Mouse (Mus musculus): Measurements from ENCODE around the gene Gja1. TPM values are rescaled to one million over a fixed set of nuclear protein-coding genes. Genes with fewer than 3 reads are reported as not detected.
A peak's percentile ranks its signal among the peaks of the same experiment; 100 is the strongest.
"Not testable (repeated sequence)": the region's sequence is repeated elsewhere in the genome, so short reads cannot be mapped to it uniquely, and the experiment has no call there.

The Gja1 gene
- 10 to 100 TPM in 1 of 2 experiments, 1 to 10 TPM in 1; 9.7 to 13.6 TPM for total RNA-seq (2021)
- long read RNA-seq, experiment 1, transcript Gja1-201 (2 exons, 3,071 nt) = major isoform, 9 of 10 reads
- long read RNA-seq, experiment 1, partial matches to known transcripts = 0 of 10 reads
- long read RNA-seq, experiment 1, other reads (novel, unspliced or antisense) = 1 of 10 reads
- long read RNA-seq, experiment 2, transcript Gja1-201 (2 exons, 3,071 nt) = major isoform, 25 of 29 reads
- long read RNA-seq, experiment 2, partial matches to known transcripts = 0 of 29 reads
- long read RNA-seq, experiment 2, other reads (novel, unspliced or antisense) = 3 of 29 reads

DNA sequence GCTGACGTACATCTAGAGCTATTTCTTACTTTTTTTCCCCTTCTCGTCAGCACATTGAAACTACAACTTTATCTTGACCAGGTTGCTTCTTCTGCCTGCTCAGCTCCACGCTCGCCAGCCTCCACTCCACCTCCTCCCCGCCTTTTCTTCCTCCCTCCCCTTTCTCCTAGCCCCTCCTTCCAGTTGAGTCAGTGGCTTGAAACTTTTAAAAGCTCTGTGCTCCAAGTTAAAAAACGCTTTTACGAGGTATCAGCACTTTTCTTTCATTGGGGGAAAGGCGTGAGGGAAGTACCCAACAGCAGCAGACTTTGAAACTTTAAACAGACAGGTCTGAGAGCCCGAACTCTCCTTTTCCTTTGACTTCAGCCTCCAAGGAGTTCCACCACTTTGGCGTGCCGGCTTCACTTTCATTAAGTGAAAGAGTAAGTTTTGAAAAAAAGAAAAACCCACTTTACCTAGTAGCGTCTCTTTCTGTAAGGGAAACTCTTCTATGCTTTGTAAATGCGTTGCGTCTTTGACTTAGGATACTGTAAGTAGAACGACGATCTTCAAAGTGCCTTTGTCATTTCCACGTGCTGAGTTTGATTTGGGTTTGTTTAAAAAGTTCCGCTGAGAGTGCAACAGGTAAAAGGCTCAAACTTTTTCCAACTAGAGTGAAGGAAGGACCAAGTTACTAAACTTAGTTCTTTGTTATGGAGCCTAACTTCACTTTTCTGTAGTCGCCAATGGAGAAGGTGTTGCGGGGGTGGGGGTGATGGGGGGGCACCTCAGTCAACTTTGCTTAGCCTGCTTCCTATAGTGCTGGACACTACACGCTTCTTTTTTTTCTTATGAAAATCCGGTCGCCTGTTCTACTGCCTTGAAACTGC lies at the start of gene Gja1:
TSS of gene Gja1 (plus strand) at position 234 of the 869 bp plus-strand sequence.
- peak; percentile 66 for DNase-seq

DNA sequence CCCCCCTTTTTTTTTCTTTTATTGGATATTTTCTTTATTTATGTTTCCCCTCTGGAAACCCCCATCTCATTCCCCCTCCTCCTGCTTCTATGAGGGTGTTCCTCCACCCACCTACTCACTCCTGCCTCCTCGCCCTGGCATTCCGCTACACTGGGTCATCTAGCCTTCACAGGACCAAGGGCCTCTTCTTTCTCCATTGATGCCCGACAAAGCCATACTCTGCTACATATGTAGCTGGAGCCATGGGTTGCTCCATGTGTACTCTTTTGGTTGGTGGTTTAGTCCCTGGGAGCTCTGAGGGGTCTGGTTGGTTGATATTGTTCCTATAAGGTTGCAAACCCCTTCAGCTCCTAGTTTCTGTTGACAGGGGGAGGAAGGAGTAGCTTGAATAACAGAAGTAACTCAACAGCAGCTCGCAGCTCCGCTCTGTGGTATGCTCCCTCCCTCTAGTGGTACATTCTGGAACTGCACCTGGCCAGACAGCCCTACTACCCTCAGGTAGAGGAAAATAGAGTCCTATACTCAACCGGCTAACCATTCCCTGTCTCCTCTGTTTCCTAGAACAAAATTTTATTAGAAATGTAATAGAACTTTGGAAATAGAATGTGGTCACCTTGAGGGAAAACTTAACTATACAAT lies 38.2 kb upstream of the Gja1 start:
- peak; percentile 29 for DNase-seq

DNA sequence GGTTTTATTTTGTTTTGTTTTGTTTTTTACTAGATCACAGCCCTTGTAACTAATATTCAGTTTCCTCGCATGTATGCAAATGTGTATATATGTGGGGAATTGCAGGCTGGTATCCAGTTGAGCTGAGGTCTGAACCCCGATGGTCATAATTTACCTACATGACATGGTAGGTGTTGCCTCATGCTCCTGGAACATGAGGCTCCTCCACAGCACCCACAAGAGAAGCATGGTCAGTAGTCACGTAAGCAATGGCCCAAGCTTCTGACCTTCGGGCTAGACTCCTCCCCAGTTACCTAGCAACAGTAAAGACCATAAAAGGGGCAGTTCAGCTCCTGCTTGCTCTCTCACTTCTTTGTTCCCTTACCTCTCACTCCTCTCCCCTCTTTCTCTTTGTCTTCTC lies 16.7 kb upstream of the Gja1 start:
- no peak for DNase-seq

DNA sequence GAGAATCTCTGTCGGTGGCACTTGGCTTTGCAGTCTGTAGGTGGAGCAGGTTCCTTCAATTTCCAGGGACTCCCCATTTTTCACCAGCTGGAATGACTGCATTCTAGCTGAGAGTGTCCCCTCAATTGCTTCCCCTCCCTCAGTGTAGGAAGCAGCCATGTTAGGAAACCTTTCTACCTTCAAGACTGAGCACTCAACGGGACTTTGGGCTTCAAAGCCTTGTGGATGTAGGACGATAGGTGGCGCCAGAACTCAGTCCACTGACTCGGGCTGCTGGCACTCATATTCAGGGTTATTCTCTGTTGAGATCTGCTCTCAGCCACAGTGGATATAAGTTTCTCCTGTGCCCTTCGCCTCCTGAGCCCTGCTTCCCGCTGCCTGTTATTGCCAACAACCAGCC lies 8.1 kb upstream of the Gja1 start:
- peak; percentile 26 for DNase-seq

DNA sequence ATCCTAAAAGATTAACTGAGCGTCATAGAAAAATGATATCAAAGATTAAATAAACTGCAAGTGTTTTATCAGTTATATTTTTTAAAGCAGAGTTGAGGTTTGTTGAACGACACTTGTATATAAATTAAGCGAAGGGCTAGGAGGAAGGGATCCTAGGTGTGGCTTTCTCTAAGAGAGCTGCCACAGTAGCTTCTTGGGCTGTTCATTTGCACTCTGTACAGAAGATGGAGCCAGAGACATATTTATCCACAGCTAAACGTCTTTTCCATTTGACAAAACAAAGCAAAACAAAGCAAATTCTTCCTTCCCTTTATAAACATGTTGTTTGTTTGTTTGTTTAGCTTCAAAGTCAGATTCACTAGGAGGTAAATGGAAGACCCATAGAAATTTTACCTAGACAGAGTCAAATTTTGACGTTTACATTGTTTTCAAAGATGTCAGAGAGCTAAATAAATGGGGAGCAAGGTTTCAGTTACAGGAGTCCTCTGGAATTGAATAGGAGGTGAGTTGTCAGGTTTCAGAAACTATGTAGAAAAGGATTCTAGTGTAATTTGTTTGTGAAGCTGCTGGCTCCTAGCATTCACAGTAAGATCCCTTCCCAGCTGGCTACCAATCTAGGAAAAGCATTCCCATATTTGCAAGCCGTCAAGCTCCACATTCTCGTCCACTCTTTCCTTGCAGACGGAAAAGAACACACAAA lies 4.0 kb upstream of the Gja1 start:
- DNase-seq = no peak

DNA sequence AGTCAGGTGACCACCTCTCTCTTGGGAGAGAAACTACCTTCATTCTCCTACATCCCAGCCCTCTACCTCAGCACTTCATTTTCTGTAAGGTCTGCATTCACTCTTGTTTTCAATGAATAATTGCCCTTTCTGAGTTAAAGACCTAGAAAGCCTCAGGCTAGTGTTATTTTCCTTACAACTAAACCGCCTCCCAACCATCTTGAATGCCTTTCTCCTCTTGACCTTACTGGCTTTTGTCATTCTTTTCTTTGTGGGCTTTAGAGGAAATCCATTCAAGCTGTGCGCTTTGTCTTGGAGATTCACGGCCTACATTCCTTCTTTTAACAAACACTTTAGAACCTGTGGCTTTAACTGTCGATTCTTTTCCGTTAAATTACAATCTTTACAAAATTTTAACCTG lies 3.0 kb upstream of the Gja1 start:
- DNase-seq = no peak

DNA sequence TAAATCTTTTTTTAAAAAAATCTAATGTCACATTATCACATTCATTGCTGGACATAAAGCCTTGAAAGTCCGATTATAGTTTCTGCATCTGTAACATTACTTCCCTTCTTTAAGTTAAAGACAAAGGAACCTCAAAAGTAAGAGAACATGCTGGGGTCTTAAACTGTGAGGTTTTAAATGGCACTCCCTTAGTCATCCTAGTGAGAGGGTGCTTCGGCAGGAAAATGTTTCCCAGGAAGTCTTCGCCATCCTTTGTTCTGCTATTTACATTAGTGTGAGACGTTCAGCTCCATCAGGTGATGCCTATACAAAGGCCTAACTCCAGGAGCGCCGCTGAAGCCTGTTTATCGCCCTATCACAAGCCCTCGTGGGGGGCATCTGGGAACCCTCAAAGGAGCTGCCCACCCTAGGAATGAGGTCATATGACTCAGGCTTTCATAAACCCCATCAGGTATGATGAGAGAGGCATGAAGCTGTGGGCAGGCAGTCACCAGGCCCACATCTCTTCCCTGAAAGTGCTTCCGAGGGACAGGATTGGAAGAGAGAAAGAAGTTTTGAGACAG lies 1.1 kb upstream of the Gja1 start:
- DNase-seq = no peak

DNA sequence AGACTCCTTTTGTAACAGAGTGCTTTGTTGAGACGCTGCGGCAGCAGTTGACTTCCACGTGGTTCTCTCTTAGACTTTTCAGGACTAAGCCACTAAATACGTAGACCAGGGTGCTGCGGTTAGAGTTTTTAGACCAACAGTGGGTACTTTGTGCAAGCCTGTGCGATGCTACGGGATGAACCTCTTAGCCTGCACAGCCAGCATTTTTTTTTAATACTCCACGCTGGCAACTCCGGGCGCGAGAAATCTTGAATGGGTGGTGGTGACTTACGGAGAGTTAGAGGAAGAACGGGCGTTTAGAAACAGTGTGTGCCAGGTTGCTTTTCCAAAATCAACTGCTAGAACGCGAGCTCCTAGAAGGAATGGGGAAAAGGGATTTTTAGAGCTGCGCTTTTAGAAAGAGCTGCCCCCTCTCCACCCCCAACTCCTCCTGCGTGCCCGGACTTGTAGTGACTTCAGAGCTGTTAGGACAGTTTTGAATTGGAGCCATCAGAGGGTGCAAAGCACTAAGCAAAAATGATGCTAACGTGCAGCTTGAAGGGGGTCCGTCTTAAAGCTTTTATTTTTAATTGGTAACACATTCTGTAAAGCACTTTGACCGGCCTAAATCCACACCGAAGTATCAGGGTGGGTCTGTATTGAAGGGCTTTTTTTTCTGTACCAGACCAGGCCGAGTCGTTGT lies 977 bp downstream of the Gja1 start:
- DNase-seq = peak; percentile 8

DNA sequence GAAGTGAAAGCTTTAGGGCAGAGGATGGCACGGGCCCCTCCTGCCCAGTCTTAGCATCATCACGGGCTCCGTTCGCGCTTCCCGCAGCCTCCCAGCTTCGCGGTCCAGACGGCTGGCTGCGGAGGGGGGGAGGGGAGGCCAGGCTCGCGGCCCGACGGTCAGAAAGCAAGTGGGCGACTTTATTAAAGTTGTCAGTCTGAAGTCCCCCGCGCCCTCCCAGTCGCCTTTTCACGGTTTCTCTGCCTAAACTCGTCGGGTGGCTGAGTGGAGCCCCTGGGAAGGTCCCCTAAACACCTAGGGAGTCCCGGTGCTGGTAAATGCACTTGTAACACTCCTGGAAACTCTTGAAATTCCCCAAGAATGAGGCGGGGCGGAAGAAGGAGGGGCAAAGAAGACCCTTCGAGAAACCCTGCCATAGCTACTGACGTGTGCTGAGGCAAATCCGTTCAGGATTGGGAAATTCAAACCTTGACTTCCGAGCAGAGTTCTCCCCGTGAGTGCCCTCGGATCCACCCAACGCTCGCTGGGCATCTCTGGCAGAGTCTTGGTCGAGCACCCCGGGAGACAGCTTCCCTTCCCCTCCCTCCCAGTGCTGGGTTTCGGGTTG lies 1.6 kb downstream of the Gja1 start:
- peak; percentile 39 for DNase-seq

DNA sequence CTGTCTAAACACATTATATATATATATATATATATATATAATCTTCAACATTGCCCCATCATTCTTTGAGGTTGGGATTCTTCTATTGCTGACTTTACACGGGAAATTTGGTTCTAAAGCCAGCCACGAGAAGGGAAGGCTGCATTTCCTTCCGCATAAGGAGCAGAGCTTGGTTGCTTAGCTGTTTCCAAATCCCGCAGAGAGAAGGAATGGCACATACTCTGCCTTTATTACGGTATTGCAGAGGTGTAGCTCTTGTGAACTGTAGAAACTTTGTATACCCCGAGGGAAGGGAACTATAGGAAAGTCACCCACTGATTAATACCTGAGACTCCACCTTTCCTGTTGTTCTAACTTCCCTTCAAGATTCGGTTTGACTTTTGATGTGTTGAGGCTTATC lies 2.6 kb downstream of the Gja1 start:
- DNase-seq = no peak

DNA sequence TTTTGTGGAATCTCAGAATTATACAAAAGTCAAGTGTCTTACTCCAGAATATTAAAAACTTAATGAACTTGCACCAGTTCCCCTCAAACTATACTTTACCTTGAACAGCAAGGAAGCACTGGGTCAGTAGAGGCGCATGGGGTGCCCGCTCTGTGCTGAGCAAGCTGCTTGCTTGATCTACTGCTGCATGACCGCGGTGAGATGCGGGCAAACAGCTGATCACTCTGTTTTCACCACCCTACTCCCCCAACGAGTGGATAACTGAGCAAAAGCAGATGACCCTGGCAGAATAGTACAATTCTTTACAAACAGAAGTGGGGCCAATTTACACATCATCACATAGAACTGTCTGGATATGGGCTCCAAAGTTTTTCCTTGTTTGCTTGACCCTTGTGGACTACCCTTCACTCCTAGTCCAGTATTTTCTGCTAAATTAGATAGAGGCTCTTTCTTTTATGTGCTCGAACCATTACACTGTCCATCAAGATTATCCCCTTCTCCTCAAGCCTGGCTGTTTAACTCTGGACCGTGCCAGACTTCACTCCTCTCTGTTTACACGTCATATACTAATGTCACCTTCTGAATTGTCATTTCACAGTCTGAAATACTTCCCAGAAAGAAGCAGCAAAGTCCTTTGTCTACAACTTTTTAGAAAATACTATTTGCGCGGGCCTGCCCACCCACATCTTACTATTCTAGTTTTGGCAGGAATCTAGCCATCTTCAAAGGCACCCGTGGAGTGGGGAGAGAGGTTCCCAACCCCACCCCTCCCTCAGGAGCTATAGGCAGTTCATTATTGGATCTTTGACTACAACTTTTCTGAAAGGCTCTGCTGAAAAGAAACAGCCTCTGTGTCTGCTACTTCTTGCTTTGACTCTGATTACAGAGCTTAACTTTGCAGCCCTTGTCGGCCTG lies 8.3 kb downstream of the Gja1 start:
- no peak for DNase-seq

DNA sequence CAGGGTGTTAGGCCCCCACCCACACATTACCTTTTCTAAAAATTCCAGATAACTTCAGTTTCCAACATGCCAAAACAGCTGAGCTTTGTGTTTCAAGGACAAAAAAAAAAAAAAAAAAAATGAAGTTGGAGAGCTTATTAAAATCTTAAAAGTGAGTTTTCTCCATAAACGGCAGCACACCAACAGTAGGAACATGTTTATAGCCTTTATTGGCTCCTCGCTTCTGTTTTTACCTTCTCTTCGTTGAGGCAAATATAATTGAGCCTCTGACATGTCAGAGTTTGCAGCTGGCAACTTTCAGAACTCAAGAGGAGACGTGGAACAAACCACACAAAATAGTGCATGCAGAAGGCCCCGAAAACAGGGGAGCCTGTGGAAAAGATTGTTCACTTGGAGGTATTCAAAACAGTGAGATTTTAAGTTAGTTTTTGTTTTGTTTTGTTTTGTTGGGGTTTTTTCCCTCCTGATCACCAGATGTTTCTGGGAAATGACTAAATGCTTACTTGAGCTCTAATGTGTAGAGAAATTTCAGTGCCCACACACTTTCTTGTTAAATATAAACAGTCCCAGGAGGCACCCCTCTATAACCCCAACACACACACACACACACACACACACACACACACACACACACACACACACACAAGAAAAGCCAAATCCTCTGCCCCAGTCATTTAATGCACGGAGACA lies 16.1 kb downstream of the Gja1 start:
- no peak for DNase-seq

DNA sequence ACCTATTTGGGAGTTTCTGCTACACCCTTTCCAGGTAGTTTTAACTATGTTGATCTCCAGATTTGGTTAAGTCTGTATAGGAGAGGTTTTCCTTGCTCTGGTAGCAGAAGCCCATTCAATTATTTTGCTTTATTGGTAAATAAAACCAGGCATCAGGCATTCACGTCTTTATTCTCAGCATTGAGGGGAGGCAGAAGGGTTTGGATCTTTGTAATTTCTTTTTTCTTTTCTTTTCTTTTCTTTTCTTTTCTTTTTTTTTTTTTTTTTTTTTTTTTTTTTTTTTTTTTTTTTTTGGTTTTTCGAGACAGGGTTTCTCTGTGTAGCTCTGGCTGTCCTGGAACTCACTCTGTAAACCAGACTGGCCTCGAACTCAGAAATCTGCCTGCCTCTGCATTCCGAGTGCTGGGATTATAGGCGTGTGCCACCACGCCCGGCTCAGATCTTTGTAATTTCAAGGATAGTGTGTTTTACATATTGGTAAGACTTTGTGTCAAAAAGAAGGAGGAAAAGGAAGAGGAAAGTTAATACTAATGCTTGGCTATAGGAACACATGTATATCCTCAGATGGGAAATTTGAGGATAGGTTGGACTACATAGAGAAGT lies 16.8 kb downstream of the Gja1 start:
- DNase-seq = not testable (repeated sequence)

DNA sequence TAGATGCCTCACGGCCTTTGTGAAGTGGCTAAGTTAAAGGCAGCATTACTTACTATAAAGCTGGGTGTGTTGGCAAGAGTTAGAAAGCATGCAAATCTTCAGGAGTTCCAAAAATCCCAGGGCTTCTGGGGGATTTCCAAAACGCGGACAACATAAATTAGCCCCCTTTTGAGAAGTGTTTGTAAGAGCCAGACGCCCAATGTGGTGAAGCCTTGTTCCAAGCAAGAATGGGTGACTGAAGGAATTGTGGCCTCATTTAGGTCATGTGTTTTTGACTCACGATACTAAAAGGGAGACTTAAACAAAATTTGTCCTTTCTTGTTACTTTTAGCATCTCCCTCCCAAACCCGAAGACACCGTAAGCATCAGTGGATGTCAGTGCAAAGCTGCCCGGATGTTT lies 20.7 kb downstream of the Gja1 start:
- no peak for DNase-seq

DNA sequence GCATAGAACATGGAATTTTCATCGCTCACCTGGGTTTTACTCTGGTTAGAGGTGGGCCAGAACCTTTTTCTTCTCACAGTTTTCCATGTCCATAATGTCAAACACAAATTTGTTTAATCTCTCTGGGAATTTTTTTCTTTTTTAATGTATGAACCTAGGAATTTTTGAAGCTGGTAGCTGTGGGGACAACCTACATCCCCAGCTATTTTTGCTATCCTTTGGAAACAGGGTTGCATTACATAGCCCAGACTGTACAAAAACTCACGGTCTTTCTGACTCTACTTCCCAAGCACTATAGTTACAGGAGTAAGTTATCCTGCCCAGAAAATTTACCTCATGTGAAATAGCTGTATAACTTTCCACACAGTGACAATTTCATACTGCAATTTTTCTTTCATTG lies 21.2 kb downstream of the Gja1 start:
- DNase-seq = no peak

DNA sequence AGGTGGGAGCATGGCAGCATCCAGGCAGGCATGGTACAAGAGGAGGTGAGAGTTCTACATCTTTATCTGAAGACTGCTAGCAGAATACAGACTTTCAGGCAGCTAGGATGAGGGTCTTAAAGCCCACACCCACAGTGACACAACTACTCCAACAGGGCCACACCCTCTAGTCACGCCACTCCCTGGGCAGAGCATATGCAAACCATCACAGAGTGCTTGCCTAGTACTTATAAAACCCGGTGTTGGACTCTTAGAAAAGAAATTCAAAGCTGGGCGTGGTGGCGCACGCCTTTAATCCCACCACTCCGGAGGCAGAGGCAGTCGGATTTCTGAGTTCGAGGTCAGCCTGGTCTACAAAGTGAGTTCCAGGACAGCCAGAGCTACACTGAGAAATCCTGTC lies 24.3 kb downstream of the Gja1 start:
- not testable (repeated sequence) for DNase-seq

DNA sequence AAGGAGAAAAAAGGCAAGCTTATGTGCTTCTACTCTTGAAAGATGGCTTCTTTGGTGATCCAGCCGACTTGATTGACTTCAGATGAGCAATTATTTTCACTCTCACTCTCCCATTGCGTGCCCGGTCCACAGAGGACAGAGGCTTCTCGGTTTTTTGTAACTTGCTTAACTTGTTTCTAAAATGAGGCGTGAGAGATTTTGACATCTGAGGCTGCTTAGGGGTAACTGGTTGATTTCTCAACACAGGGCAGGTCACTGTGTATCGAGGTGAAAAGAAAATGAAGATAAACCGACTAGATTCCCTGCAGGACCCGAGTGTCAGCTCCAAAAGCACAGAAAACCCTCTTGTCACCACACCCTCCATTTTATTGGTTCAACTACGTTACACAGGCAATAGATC lies 28.8 kb downstream of the Gja1 start:
- no peak for DNase-seq

DNA sequence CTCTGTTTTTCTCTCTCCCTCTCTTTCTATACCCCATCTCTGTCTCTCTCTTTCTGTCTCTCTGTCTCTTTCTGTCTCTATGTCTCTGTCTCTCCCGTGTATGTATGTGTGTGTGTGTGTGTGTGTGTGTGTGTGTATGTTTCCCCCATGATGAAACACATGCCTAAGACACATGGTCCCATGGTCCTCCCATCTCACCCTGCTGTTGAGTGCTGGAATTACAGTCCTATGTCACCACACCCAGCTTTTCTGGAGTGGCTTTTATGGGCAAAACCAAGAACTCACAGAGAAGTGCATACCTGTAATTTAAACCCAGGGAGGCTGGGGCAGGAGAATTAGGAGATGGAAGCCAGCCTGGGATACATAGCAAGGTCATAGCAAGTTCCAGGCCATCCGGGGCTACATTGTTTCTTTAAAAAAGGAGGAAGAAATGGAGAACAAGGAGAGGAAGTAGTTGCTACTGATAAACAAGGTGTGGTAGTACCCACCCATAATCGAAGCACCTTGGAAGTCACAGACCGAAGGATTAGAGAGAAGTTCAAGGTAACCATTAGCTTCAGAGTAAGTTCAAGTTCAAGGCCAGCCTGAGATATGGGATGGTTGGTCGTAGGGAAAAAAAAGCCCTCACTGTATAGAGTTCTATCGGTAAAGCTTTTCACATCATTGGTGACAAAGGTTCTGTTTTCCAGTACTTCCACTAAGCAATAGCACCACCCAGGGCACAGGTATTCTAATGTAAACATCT lies 29.4 kb downstream of the Gja1 start:
- no peak for DNase-seq

Data from gastrocnemius, postnatal 25 days (tissue).